Mouse (Mus musculus): Measurements from ENCODE around the gene Slc25a10. TPM values are rescaled to one million over a fixed set of nuclear protein-coding genes. Genes with fewer than 3 reads are reported as not detected.

Slc25a10 gene
- 10 to 100 TPM; 19.6 to 22.6 TPM for total RNA-seq (2021)
- long read RNA-seq, experiment 1, transcript Slc25a10-201 (11 exons, 2,023 nt) = major isoform, 17 of 23 reads
- long read RNA-seq, experiment 1, partial matches to known transcripts = 0 of 23 reads
- long read RNA-seq, experiment 1, other reads (novel, unspliced or antisense) = 5 of 23 reads
- long read RNA-seq, experiment 2, transcript Slc25a10-201 (11 exons, 2,023 nt) = major isoform, 12 of 16 reads
- long read RNA-seq, experiment 2, partial matches to known transcripts = 2 of 16 reads
- long read RNA-seq, experiment 2, other reads (novel, unspliced or antisense) = 1 of 16 reads

DNA sequence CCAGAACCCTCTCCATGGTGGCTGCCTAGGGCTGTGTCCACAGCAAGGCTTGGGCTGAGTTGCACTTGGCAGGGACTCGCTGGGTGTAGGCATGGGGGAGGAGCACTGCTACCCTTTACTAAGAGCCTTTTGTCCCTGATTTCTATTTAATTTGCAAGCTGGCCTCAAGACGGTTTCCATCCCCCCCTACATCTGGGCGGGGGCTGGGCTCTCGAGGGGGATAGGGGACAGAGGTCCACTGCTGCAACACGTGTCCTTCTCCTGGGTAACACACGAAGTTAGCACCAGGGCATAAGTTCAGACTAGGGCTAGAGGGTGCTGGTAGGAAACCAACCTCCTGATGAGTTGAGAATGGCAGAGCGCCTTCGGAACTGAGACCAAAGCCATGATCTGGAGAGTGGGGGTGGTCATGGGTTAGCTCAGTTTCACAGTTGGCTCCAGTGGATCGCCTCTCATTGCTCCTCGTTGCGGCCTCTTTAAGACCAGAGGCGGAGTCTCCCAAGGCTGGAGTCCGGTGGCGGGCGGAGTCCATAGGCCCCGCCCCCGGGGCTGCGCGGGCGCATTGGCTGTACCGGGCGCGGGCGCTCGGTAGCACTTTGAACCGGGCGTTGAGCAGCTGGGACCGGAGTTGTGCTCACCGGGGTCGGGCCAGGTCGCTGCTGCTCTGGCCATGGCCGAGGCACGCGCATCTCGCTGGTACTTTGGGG lies at the start of gene Slc25a10:
Gene Slc25a10, plus strand, starts transcription at position 524 of the 707 bp plus-strand sequence.
- peak; percentile 80 to 88 for DNase-seq (ENCODE audit: low spot score in 2 of 2)

GRCm38 (mm10) chr11:120442344-120442743 lies 49.3 kb upstream of the Slc25a10 start, which contains the start of gene Tspan10:
Gene Tspan10, plus strand, starts transcription at chr11:120442644.
- DNase-seq (ENCODE audit: low spot score in 2 of 2) = no peak

DNA sequence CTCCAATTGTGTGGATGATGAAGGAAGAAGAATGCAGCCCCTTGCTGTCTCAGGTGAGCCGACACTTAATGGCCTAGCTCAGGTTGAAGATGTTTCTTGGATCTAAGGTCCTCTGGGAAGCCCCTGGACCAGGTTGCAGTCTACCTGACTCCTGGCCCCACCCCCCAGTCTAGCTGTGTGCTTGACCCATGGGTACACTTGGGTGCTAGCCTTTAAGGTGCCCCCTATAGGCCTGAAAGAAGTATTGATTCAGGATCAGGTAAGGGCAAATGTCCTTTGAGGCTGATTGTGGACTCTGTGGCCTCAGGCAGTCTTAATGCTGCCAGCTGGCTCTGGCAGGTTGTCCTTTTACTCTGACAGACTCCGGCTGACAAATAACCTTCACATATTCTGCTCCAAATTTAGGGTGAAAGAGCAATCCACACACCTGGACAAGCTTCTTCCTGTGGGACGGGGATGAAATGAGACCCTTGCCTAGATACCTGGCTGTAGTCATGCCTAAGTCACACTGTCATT lies 48.8 kb upstream of the Slc25a10 start:
- DNase-seq (ENCODE audit: low spot score in 2 of 2) = no peak

GRCm38 (mm10) chr11:120444106-120444505 lies 47.5 kb upstream of the Slc25a10 start:
- DNase-seq (ENCODE audit: low spot score in 2 of 2) = no peak

GRCm38 (mm10) chr11:120445475-120445874 lies 46.2 kb upstream of the Slc25a10 start:
- DNase-seq (ENCODE audit: low spot score in 2 of 2) = no peak

- DNase-seq (ENCODE audit: low spot score in 2 of 2) = no peak
Observed at GRCm38 (mm10) chr11:120447179-120447578, 44.5 kb upstream of the Slc25a10 start.

- DNase-seq (ENCODE audit: low spot score in 2 of 2) = no peak
Observed at GRCm38 (mm10) chr11:120452246-120452645, 39.4 kb upstream of the Slc25a10 start.

DNA sequence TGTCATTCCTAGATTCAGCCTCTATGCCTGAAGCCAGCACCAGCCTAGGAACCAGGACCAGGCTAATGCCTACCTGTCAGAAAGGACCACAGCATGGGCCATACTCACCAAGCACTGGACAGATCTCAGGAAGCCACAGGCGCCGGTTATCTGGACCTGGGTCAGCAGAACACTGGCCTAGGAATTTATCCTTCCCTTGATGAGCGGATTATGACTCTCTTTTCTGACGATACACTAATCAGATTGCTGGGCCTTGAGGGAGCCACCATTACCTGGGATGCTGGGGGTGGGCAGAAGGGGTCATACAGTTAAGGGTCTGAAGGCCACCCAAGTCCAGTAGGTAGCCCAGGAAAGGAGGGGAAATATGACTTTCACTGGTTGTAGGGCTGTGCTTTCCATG lies 38.3 kb upstream of the Slc25a10 start, which contains the start of gene Pde6g:
Gene Pde6g, minus strand, starts transcription at position 195 of the 400 bp plus-strand sequence.
- DNase-seq (ENCODE audit: low spot score in 2 of 2) = no peak

DNA sequence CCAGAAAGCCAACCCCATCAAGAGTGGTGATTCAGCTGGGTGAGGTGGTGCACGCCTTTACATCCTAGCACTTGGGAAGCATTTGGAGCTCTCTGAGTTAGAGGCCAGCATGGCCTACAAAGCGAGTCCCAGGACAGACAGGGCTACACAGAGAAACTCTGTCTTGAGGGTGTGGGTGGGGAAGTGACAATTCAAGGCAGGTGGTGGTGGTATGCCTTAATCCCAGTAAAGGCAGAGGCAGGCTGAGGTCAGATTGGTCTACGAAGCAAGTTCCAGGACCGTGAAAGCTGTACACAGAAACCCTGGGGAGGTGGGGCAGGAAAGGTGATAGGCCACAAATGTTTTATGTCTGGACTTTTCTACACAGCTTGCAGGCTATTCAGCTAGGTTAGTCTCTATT lies 36.7 kb upstream of the Slc25a10 start:
- DNase-seq (ENCODE audit: low spot score in 2 of 2) = no peak

- no peak for DNase-seq (ENCODE audit: low spot score in 2 of 2)
Observed at GRCm38 (mm10) chr11:120455413-120455812, 36.2 kb upstream of the Slc25a10 start.

- no peak for DNase-seq (ENCODE audit: low spot score in 2 of 2)
Observed at GRCm38 (mm10) chr11:120457370-120457769, 34.3 kb upstream of the Slc25a10 start.

GRCm38 (mm10) chr11:120457772-120458751 lies 33.6 kb upstream of the Slc25a10 start, which contains the start of the genes Oxld1 and Ccdc137:
Gene Oxld1, minus strand, starts transcription at chr11:120458068.
Gene Ccdc137, plus strand, starts transcription at chr11:120458115.
- peak; percentile 72 to 80 for DNase-seq (ENCODE audit: low spot score in 2 of 2)

DNA sequence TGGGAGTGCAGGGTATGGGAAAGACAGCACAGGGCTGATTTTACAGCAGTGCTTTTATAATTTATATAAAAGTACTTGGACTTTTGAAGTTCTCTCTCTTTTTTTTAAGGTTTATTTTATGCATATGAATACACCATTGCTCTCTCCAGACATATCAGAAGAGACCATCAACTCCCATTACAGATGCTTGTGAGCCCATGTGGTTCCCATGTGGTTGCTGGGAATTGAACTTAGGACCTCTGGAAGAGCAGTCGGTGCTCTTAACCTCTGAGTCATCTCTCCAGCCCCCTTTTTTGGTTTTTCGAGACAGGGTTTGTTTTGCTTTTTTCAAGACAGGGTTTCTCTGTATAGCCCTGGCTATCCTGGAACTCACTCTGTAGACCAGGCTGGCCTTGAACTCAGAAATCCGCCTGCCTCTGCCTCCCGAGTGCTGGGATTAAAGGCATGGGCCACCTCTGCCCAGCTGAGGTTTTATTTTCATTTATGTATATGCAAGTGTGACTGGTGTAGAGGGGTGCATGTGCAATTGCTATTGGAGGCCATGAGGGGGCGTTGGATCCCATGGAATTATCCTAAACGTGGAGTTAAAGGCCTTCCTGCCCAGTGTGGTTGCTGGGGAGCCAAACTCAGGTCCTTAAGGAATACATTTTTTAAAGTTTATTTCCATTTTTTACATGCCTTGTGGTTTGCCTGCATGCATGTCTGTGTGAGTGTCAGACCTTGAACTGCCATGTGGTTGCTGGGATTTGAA lies 32.6 kb upstream of the Slc25a10 start:
- no peak for DNase-seq (ENCODE audit: low spot score in 2 of 2)

- no peak for DNase-seq (ENCODE audit: low spot score in 2 of 2)
Observed at GRCm38 (mm10) chr11:120463536-120463935, 28.1 kb upstream of the Slc25a10 start.

GRCm38 (mm10) chr11:120464365-120464764 lies 27.3 kb upstream of the Slc25a10 start:
- no peak for DNase-seq (ENCODE audit: low spot score in 2 of 2)

GRCm38 (mm10) chr11:120465521-120465920 lies 26.1 kb upstream of the Slc25a10 start:
- no peak for DNase-seq (ENCODE audit: low spot score in 2 of 2)

DNA sequence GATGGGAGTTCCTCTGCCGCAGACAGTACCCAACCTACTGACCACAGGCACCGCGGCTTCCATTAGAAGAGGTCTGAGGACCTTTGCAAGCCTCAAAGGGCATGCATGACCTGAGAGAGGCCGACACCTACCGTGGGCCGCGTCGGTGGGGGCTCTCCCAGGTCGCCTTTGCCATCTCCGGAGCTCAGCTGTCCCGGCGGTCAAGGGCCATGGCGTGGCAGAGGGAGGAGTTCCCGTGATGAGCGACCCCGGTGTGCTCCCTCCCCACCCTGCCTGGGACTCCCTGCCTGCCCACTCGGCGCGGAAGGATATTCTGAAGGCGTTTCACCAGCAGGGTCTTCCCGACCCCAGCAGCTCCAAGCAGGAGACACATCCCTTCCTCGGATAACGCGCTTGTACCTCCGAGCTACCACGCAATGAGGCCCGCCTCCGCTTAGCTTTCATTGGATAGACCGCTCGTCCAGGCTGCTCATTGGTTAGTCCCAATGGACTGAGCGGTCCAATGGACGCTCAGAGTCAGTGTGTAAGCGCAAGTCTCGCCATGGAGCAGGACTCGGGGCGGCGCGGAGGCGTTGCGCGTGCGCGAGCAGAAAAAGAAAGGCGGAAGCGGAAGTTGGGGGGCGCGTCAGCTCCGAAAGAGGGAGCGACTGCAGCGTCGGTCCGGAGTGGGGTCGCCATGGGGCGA lies 24.4 kb upstream of the Slc25a10 start, which contains the start of gene Arl16:
Gene Arl16, minus strand, starts transcription at position 557 of the 685 bp plus-strand sequence.
- peak; percentile 93 to 95 for DNase-seq (ENCODE audit: low spot score in 2 of 2)

DNA sequence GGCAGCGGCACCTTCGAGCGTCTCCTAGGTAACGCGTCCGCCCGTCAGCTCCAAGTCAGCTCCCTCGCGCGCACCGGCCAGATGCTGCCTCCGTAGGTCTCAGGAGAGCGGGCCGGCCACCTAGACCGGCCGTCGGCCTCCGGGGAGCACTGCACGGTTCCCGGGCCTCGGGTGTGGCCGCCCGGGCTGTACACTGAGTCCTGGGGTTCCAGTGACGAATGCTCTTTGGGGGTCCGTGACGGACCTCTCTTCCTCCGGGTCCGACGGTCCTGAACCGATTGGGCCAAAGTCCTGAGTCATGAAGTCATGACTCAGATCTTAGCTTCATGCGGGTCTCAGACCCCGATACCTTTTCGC lies 23.9 kb upstream of the Slc25a10 start:
- no peak for DNase-seq (ENCODE audit: low spot score in 2 of 2)

DNA sequence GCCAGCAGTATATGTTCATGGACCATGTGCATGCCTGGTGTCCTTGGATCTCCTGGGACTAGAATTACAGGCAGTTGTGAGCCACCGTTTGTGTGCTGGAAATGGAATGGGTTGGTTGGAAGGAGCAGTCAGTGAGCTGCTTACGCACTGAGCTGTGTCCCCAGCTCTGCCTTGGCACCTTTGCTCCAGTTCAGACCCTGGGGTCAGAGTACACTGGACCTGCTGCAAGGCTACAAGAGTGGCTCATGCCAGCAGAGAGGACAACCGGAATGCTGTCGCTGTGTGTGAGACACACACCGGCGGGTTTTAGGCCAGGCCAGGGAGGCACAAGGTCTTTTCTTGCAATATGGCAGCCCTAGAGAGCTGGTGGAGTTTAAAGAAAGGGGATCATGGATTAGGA lies 19.6 kb upstream of the Slc25a10 start:
- no peak for DNase-seq (ENCODE audit: low spot score in 2 of 2)
